Mouse (Mus musculus): ENCODE measurements at regions not wholly inside any gene's neighbourhood (a gene's known extent, or its start where the extent isn't known, plus 50 kb on each side); places are given as distances from the start of the nearest gene placed in this dataset.

DNA sequence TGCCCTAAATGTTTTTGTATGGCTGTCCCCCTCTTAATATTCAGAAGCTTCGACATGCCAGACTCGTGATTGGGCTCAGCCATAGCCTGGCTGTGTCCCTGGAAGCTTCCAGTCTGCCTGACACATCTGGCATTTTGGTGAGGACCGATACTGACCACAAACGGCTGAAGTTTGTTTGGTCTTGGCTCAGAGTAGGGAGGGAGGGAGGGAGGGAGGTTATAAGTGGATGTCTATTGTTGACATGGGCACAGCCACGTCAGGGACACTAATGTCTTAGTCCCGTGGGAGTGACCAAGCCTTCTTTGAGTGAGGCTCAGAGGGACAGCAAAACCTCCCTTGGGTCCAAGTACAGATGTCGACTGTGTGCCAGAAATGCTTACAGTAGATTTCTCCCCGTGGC lies 151.7 kb downstream of the Chst1 start:
- no peak for DNase-seq (ENCODE audit: low spot score in 2 of 2)

DNA sequence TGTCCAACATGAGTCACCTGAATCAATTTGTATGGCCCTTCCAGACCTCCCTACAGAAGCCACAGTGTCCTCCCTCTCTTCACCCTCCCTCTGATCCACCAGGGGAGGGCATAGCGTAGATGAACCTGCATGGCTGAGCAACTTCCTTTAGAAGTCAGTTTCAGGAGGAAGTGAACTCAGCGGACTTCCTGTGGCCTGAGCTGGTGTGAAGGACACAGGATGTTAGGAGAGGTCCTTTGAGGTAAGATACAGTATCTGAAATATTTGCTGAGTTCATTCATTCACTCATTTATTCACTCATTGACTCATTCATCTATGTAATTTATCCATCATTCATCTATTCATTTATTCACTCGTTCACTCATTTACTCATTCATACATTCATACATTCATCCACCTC lies 152.6 kb downstream of the Chst1 start:
- no peak for DNase-seq (ENCODE audit: low spot score in 2 of 2)

- DNase-seq (ENCODE audit: low spot score in 2 of 2) = no peak
Observed at GRCm38 (mm10) chr2:92752794-92753193, 153.3 kb downstream of the Chst1 start.

- no peak for DNase-seq (ENCODE audit: low spot score in 2 of 2)
Observed at GRCm38 (mm10) chr2:92754505-92755280, 155.2 kb downstream of the Chst1 start.

DNA sequence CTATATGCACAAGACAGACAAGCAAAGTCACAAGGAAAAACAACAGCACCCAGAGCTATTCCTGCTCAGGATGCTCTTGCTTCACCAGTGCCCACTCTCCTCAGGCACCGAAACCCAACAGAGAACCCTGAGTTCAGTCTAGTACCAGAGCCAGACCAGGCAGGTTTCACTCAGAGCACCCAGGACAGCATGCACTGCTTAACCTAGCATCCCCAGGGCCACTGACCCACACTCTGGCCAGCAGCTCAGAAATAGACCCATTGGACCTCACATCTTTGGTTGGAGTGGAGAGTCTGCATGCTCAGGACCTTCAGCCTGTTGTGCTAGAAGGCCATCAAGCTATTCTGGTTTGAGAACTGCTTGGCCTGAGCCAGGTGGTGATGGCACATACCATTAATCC lies 157.0 kb downstream of the Chst1 start:
- no peak for DNase-seq (ENCODE audit: low spot score in 2 of 2)

DNA sequence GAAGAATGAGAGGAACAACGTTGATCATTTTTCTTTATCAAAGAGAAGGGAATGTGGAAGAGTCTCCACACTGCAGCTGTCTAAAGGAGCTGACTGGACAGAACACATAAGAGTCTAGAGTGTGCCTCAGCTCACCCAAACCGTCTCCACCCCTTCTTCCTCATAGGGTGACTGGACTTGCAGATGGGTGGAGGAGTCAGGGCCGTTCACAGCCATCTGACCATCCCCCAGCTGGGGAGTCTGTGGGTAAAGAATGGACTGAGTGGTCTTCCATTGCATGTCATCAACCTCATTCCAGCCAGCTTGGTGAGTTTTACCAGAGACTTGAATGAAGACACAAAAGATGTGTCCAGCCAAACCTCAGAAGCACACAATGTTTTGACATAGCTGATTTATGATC lies 156.1 kb upstream of the Syt13 start:
- no peak for DNase-seq (ENCODE audit: low spot score in 2 of 2)

DNA sequence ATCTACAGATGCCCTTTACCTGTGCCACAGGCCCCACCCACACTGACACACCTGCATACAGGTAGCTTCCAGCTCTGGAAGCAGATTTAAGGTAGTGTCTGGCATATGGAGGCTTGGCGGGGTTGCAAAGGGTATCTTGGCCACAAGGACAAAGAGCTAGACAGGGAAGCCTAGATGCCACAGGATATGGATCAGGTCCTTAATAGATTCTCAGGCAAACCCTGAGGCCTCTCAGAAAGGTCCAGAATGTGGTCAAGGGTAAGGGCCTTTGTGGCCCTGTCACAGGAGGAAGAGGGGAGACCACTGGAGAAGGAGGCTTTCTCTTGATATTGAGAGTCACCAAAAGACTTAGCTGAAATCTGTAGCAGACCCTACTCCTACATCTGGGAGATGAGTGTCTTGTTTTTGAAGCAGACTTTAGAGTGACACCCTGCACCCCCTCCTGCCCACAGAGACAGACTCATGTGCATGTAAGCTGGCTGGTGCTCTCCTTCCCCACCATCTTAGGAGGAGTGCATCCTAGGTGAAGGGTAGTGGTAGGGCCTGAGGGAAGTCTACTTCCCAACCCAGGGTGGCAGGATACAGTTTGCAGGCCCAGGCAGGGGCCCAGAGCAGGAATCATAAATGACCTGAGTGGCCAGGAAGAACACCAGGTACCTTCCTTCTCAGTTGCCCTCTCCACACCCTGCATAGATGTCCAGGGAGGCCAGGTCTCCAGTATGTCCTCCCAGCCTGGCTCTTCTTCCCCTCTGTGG lies 150.8 kb upstream of the Syt13 start:
- DNase-seq (ENCODE audit: low spot score in 2 of 2) = no peak

DNA sequence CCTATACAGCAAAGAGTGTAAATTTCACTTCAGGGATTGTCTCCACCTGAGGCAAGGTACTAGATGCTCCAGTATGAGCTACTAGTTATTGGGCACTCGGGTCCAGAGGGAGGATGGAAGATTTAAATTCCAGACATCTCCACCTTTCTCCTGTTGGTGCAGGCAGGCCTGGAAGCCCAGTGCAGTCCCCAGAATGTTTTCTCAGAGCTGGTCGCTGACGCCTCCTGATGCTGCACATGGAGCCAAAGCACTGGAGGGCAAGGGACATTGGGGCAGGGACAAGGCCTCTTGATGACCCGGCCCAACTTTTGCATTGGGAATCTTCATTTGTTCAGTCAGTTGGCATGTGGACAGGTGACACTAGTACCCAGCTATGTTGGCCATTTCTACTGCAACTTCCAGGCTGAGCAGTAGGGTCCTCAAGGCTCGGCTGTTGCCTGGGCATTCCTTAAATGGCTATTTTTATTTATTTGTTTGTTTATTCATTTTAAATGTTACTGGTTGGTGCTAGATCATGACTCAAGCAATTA lies 147.4 kb upstream of the Syt13 start:
- no peak for DNase-seq (ENCODE audit: low spot score in 2 of 2)

GRCm38 (mm10) chr2:92768088-92768487 lies 146.8 kb upstream of the Syt13 start:
- DNase-seq (ENCODE audit: low spot score in 2 of 2) = no peak

- no peak for DNase-seq (ENCODE audit: low spot score in 2 of 2)
Observed at GRCm38 (mm10) chr2:92769061-92769460, 145.8 kb upstream of the Syt13 start.

DNA sequence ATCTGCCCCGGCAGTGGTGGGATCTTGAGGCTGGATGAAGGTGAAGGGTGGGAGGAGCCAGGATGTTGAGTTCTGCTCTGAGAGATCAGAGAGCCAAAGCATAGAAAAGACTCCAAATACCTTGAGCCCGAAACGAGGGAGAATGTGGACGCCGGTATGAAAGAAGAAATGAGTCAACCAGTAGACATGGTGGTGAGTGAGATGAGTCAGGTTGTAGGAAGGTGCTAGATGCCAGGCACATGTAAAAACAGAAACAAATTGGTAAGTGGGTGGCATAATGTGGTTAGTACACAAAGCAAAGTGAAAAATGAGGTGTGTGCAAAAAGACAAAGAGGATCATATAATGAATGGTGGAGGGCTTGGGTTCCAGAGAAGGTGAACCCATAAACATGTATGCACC lies 144.8 kb upstream of the Syt13 start:
- no peak for DNase-seq (ENCODE audit: low spot score in 2 of 2)

DNA sequence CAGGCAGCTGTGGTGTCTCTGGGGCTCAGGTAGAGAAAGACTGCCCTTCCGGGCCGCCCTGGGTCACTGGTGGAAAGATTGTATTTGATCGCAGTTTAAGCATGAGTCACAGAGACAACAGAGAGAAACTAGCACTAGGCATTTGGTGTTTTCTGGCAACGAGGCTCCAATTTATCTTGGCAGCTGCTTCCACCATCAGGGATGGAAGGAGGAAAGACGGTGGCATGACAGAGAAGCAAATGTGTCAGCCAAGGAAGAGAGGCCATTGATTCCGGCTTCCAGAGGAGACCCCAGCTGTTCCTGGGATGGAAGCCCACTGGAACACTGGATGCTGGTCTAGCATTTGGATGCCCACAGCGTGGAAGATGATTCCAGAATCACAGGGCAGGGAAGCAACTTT lies 142.3 kb upstream of the Syt13 start:
- DNase-seq (ENCODE audit: low spot score in 2 of 2) = no peak

DNA sequence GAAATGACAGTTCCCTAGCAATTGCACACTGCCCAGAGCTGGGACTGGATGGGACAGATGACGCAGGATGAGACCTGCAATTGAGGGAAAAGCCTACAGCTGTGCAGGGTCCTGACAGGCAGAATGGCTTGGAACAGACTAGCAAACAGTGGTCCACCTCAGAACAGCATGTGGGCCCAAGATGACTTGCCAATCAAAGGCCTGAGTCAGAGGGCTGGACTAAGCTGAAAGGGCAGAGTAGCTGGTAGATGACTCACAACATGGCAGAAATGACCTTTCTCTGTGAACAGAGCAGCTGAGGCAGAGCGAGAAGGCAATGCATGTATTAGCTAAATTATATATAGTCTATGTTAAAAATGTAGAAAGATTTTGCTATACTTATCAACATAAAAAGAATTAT lies 138.4 kb upstream of the Syt13 start:
- DNase-seq (ENCODE audit: low spot score in 2 of 2) = no peak

DNA sequence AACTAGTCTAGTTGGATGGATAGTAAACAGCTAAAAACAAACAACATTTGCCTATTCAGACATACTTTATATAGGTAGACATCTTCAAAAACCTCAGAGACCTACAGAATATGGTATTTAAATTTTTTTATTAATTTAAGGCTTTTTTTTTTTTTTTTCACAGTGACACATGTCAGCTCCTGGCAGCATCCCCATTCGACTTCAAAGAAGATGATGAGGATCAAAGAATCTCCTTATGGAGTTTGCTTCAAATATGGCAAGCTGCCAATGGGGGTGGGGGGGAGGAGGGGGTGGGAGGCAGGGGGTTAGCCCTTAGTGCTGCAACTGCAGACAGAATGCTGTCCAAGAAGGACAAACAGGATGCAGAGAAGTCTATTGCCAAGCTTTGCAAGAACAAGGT lies 135.8 kb upstream of the Syt13 start:
- no peak for DNase-seq (ENCODE audit: low spot score in 2 of 2)

DNA sequence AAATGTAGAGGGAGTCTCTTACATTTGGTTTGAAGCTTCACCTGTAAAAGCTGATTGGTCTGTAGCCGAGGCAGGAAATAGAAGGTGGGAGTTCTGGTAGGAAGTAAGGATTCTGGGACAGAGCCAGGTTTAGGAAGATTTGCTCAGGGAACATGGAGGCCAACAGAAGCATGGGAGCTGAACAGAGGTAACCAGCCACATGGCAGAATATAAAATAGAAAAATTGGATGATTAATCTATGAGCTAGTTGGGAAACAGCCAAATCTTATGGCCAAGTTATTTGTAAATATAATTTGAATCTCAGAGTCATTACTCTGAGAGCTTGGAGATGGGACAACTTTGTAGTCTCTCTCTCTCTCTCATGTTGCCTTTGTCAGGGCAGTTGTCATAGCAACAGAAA lies 134.9 kb upstream of the Syt13 start:
- DNase-seq (ENCODE audit: low spot score in 2 of 2) = no peak

- DNase-seq (ENCODE audit: low spot score in 2 of 2) = no peak
Observed at GRCm38 (mm10) chr2:92781451-92781850, 133.4 kb upstream of the Syt13 start.

DNA sequence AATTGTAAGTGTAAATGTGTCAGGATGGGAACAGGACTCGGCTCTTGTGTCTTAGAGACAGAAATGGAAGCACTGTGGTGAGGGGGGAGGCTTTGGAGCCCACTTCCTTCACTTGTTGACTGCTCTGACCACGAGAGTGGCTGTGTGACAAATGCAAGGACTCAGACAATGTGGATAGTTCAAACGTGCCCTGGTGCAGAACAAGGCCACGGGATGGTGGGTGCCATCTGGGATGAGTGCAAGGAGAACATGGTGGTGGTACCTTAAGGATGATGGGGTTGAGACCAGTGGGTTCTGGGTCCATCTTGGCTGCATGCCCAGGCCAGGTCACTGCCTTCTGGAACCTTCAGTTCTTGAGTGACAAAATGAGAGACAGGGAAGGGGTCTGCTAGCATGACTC lies 132.3 kb upstream of the Syt13 start:
- no peak for DNase-seq (ENCODE audit: low spot score in 2 of 2)

GRCm38 (mm10) chr2:92784916-92785315 lies 130.0 kb upstream of the Syt13 start:
- no peak for DNase-seq (ENCODE audit: low spot score in 2 of 2)

DNA sequence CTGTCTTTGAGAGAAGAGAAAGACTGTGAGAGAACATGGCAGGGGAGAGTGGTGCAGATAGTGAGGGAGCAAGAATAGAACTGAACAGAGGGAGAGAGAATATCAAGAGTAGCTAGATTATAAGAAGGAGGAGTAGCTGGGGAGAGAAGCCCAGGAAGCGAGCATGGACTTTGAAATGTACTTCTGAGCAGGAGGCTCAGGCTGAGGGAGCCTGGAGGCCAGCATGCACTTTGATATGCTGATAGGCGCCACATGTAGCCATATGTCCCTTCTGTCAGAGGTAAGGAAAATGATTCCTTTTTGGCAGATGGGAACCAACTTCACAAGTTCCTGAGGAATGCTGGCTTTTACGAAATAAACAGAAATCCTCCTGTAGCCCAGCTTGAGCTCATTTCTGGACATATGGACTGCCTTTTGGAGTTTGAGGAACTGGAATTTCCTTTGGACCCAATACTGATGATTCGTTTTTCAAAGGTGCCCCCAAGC lies 126.9 kb upstream of the Syt13 start:
- no peak for DNase-seq (ENCODE audit: low spot score in 2 of 2)

GRCm38 (mm10) chr2:92788875-92789274 lies 126.0 kb upstream of the Syt13 start:
- no peak for DNase-seq (ENCODE audit: low spot score in 2 of 2)

DNA sequence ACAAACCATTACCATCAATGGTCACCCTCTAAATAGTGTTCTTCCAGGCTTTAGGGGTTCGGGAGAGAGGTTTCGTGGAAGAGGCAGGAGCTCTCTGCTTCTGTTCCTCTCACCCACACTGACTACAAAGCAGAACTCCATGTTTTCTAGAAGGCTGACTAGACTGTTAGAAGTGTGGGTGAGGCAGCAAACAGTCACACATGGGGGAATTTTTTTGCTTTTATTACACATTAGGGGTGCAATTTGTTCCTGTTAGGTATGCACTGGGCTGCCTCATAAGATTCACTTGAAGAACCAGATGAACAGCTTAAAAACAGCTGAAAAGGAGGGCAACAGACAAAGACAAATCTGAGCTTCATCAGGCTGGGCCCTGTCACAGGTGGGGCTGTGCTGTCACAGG lies 124.5 kb upstream of the Syt13 start:
- no peak for DNase-seq (ENCODE audit: low spot score in 2 of 2)

DNA sequence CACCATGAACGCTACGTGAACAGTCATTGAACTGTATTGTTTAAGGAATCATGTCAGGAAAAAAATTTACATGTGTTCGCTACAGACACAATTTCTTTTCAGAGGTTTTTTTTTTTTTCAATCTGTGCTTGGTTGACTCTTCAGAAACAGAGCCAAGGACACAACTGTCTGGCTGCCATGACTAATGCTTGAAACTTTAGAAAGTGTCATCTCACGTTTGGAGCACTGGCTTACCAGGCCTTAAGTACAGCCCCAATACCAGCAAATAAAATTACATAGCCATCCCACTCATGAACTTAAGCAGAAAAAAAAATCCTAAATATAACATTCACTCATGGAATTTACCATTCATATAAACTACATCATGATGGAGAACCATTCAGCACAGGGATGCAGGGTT lies 115.1 kb upstream of the Syt13 start:
- DNase-seq (ENCODE audit: low spot score in 2 of 2) = no peak

DNA sequence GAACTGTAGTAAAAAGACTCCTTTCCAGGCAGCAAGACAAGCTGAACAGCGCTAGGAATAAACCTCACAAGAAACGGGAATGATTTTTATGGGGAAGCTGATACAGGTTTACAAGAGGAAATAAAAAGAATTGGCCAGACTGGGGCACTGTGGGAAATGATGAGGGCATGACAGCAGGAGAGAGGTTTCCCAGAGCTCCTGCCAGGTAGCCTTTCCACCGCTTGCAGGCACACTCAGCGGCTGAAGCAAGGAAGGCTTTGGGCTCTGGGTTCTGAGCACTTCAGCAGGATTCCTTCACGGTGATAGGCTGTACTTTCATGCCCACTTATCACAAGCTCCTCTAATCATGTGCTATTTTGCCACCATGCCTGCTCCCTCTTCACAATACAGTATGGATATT lies 114.2 kb upstream of the Syt13 start:
- DNase-seq (ENCODE audit: low spot score in 2 of 2) = no peak

All from urinary bladder, adult 18-20 months (tissue).